Mouse (Mus musculus) left cerebral cortex, postnatal 14 days (tissue): ENCODE measurements at regions not wholly inside any gene's neighbourhood (a gene's known extent, or its start where the extent isn't known, plus 50 kb on each side); places are given as distances from the start of the nearest gene placed in this dataset.

ENCODE experiments used
- DNase-seq, 2 experiments: peaks; one replicate each; pipeline ENCODE4 v3.0.0; 2021 to 2022; ENCODE audit warnings: low spot score in 2 of 2, mixed read lengths in 1 of 2
- intact Hi-C: fragments of 180-260 bp; cut with DNase I; formaldehyde crosslinking; loops from one replicate; pipeline ENCODE4 v1.15.1; 2025

DNA sequence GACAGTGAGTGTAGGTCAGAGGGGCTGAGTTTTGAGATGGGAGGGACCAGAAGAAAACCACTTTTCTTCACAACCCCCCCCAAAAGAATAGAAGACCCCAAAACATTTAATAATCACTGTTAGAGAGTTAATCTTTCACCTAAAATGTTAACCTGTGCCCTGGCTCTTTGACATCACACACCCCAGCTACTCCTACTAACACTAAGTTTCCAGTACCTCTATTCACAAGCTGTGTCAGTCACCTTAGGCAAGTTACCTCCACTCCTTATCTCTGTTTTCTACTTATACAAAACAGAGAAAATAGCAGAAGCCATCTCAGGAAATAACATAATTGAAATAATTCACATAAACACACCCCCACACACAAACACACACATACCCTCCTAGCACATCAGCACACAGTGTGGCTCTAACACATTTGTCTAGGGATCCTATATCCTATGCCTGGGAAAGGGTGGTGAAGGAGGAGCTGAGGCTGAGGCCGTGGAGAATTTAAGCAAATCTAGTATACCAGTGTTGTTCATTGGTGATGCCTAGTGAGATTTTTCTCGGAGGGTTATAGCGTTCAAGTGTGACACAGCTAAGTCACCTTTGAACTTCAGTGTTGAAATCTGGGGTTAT lies 134.5 kb upstream of the Erbb4 start:
- intact Hi-C loops = loop anchor here (5.0 kb wide), 2 partner anchors 445 to 540 kb away; partner anchors contain the start of gene Ikzf2
- DNase-seq = no peak

DNA sequence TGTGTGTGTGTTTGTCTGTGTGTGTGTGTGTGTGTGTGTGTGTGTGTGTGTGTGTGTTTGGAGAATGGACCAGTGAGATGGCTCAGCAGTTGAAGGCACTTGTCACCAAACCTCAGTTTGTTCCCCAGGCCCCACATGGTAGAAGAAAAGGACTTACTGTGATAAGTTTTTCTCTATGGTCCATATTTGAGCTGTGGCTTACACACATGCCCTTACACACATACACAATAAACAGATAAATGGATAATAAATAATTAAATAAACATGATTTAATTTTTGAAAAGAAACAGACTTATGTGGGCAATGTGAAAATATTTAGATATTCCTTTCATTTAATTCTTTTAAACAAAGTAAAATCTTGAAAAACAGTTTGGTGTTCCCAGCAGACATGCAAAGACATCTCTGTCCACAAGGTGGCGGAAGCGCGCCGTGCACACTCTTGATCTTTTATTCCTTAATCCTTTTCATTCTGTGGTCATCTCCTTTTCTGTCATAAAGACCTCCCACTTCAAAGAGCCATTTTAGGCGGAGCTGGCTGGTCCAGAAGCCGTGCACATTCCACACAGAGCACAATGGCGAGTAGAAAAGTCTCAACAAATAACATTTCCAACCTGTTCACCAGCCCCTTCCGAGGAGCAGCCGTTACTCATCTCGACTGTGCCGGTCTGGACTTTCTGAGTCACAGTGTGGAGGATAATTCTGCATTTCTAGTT lies 133.8 kb upstream of the Erbb4 start:
- intact Hi-C loops = loop anchor here (5.0 kb wide), 2 partner anchors 446 to 541 kb away; partner anchors contain the start of gene Ikzf2
- DNase-seq = peak; percentile 68 to 80

DNA sequence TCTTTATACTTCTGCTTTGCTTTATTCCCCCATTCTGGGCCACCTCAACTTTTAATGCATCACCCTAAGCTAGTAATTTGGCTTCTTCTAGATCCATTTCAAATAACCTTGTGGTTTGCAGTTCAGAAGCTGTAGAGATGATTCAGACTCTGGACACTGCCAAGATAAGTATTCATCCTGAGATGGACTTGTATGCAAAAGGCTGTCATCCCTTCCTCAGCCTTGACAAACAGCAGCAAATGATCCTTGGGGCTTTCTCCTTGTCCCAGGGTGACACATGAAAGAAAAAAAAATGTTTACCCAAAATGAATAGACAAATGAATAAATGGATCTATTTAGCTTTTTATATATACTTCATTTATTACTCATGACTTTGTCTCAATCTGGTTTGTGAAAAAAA lies 120.0 kb upstream of the Erbb4 start:
- no peak for DNase-seq
- intact Hi-C loops = no loop called here

DNA sequence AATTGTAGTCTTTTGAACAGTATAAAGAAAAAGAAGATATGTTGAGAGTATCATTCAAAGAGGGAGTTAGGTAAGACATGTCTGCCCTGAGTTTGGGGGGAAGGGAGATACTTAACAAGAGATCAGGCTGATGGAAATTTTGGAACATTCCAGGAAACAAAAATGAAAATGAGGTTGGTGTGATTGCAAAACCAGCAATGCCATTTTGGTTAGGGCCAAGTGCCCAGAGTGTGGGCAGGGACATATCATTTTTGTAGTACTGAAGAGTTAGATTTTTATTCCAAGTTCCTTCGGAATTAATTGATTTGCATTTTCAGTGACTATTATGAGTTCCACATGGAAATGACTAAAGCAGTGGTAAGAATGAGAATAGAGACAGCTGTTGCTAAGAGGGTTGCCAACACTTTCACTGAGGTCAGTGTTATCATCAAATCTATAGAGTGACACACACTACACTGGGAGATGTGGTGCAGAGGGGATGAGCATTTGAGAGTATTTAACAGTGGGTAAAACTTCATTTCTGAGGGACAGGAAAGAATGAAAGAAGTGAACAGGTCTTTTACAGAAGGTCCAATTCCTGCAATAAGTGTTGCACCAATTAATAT lies 105.1 kb upstream of the Erbb4 start:
- intact Hi-C loops = no loop called here
- no peak for DNase-seq

DNA sequence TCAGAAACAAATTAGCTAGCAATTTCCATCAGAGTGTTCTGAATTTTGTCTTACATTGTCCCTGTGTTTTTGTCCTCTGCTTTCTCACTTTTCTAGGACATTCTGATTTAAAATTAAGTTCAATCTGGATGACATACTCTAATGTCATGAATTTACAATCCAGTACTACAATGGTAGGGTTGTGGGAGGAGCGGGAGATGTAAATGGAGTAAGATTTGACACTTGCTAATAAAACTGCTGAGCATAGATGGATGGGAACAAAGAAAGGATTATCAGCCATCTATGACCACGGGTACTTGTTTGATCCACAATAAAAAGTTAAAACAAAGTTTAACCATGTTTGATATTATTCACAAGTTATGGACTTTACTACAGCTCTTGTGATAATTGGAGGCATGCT lies 94.9 kb upstream of the Erbb4 start:
- DNase-seq = no peak
- intact Hi-C loops = no loop called here

DNA sequence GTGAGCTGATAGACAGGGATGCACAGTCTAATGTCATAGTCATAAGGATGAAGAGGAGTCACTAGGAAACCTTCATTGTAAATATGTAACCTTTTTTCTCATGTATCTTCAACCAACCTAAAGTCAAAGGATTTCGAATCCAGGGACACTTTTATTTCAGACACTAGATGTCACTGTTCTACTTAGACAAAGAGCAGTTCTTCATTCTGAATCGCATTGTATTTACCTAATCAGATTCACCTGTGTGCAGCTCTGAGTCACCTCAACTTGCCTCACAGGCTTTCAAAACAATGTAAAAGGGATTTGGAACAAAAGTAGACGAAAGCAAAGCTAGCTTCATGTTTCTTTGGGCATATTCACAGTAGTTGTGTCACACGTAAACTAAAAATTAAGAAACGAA lies 57.3 kb upstream of the Erbb4 start:
- intact Hi-C loops = loop anchor here (10.0 kb wide), 1 partner anchor 620 kb away; no protein-coding TSS in a partner anchor
- DNase-seq = peak in 1 of 2 experiments; percentile 19
